Mouse (Mus musculus): Measurements from ENCODE around the gene Hils1.

- TF ChIP-seq CTCF (IDR thresholded peaks at IDR 0.05; ENCODE audit: borderline replicate concordance, insufficient read depth, low read length) (no peak), POLR2A (IDR thresholded peaks at IDR 0.05; ENCODE audit: low read depth, low read length) (peak; percentile 43; the same call in 1 of the 2 replicates)
Measured at GRCm38 (mm10) chr11:94958065-94958858, 9.1 kb upstream of the Hils1 start.
